Mouse (Mus musculus) bone marrow, adult 2 months (tissue): Measurements from ENCODE around the gene Rab11a.

Source experiments
- CTCF ChIP-seq: fragments of 200-500 bp; IDR thresholded peaks from 2 replicates; pipeline ENCODE4 v1.5.1; 2011; ENCODE audit warnings: low read length, control low read depth; ENCODE audit not compliant: control insufficient read depth, insufficient read depth
- POLR2A ChIP-seq: fragments of 200-500 bp; IDR thresholded peaks from 2 replicates; pipeline ENCODE4 v1.6.1; 2011; ENCODE audit warnings: low read depth, mild to moderate bottlenecking, control low read depth, low read length, borderline replicate concordance; ENCODE audit not compliant: control insufficient read depth

GRCm38 (mm10) chr9:64752575-64752974 is 15.0 kb upstream of the Rab11a start:
- TF ChIP-seq CTCF (no peak), POLR2A (no peak)
